Mouse (Mus musculus) erythroblast, adult 5-6 weeks (primary cell): ENCODE results near the gene Defa31. TPM values are rescaled to one million over a fixed set of nuclear protein-coding genes. Genes with fewer than 3 reads are reported as not detected.
"Not testable (repeated sequence)": the region's sequence is repeated elsewhere in the genome, so short reads cannot be mapped to it uniquely, and the experiment has no call there.

ENCODE experiments used
- ATAC-seq: replicated peaks from 2 replicates; pipeline ENCODE4 v1.8.0; 2016; ENCODE audit warnings: moderate number of reproducible peaks, mild to moderate bottlenecking, moderate TSS enrichment, inconsistent platforms; ENCODE audit not compliant: poor library complexity, low FRiP score, severe bottlenecking
- total RNA-seq, 2 experiments: library from RNA; stranded (forward) in 1 of 2; stranded (reverse) in 1 of 2; fragments of 150-400 nt in 1 of 2; fragments of 200-764, 138-1000 nt in 1 of 2; gene quantifications; 2 replicates each; pipeline versions ENCODE4 v1.2.3 to v1.2.4; 2015 to 2017; ENCODE audit warnings: low replicate concordance in 2 of 2

Gene Defa31
- total RNA-seq (2015; ENCODE audit: low replicate concordance) (not detected in 2 replicates), total RNA-seq (2017; ENCODE audit: low replicate concordance) (not detected in 2 replicates)

GRCm38 (mm10) chr8:21191314-21191713 is at the start of gene Defa31:
Defa31 (plus strand) TSS chr8:21191614.
- not testable (repeated sequence) for ATAC-seq

GRCm38 (mm10) chr8:21161977-21162376 is 29.4 kb upstream of the Defa31 start, which contains the start of gene Defa22:
Defa22 (plus strand) TSS chr8:21162277.
- ATAC-seq, result not testable (repeated sequence)

- not testable (repeated sequence) for ATAC-seq
Observed at GRCm38 (mm10) chr8:21201261-21201660, 9.8 kb downstream of the Defa31 start, which contains the start of gene Gm15293. Gm15293 (plus strand) TSS chr8:21201561.

Other genes starting within 250 kb of the Defa31 start
- gene AY761185, start 246.9 kb upstream of the Defa31 start, total RNA-seq (2015; ENCODE audit: low replicate concordance), result not detected in 2 replicates
- not detected in 2 replicates for gene AY761185, start 246.9 kb upstream of the Defa31 start, total RNA-seq (2017; ENCODE audit: low replicate concordance)
- not detected in 2 replicates for gene Defa21, start 166.1 kb upstream of the Defa31 start, total RNA-seq (2015; ENCODE audit: low replicate concordance)
- not detected in 2 replicates for gene Defa21, start 166.1 kb upstream of the Defa31 start, total RNA-seq (2017; ENCODE audit: low replicate concordance)
- not detected in 2 replicates for gene Defa23, start 136.6 kb upstream of the Defa31 start, total RNA-seq (2015; ENCODE audit: low replicate concordance)
- not detected in 2 replicates for gene Defa23, start 136.6 kb upstream of the Defa31 start, total RNA-seq (2017; ENCODE audit: low replicate concordance)
- not detected in 2 replicates for gene Defa35, start 126.6 kb upstream of the Defa31 start, total RNA-seq (2015; ENCODE audit: low replicate concordance)
- not detected in 2 replicates for gene Defa35, start 126.6 kb upstream of the Defa31 start, total RNA-seq (2017; ENCODE audit: low replicate concordance)
- gene Defa25, start 107.2 kb upstream of the Defa31 start, total RNA-seq (2015; ENCODE audit: low replicate concordance), result not detected in 2 replicates
- not detected in 2 replicates for gene Defa25, start 107.2 kb upstream of the Defa31 start, total RNA-seq (2017; ENCODE audit: low replicate concordance)
- gene Gm14851, start 95.6 kb upstream of the Defa31 start, total RNA-seq (2015; ENCODE audit: low replicate concordance), result not detected in 2 replicates
- gene Gm14851, start 95.6 kb upstream of the Defa31 start, total RNA-seq (2017; ENCODE audit: low replicate concordance), result not detected in 2 replicates
- gene Defa30, start 57.0 kb upstream of the Defa31 start, total RNA-seq (2015; ENCODE audit: low replicate concordance), result not detected in 2 replicates
- gene Defa30, start 57.0 kb upstream of the Defa31 start, total RNA-seq (2017; ENCODE audit: low replicate concordance), result not detected in 2 replicates
- not detected in 2 replicates for gene Defa22, start 29.3 kb upstream of the Defa31 start, total RNA-seq (2015; ENCODE audit: low replicate concordance)
- gene Defa22, start 29.3 kb upstream of the Defa31 start, total RNA-seq (2017; ENCODE audit: low replicate concordance), result not detected in 2 replicates
- not detected in 2 replicates for gene Gm15293, start 9.9 kb downstream of the Defa31 start, total RNA-seq (2015; ENCODE audit: low replicate concordance)
- gene Gm15293, start 9.9 kb downstream of the Defa31 start, total RNA-seq (2017; ENCODE audit: low replicate concordance), result not detected in 2 replicates
- not detected in 2 replicates for gene Gm15292, start 58.1 kb downstream of the Defa31 start, total RNA-seq (2015; ENCODE audit: low replicate concordance)
- not detected in 2 replicates for gene Gm15292, start 58.1 kb downstream of the Defa31 start, total RNA-seq (2017; ENCODE audit: low replicate concordance)
- gene Defa27, start 123.9 kb downstream of the Defa31 start, total RNA-seq (2015; ENCODE audit: low replicate concordance), result not detected in 2 replicates
- gene Defa27, start 123.9 kb downstream of the Defa31 start, total RNA-seq (2017; ENCODE audit: low replicate concordance), result not detected in 2 replicates
- gene Defa29, start 135.4 kb downstream of the Defa31 start, total RNA-seq (2015; ENCODE audit: low replicate concordance), result not detected in 2 replicates
- not detected in 2 replicates for gene Defa29, start 135.4 kb downstream of the Defa31 start, total RNA-seq (2017; ENCODE audit: low replicate concordance)
- gene Defa2, start 186.9 kb downstream of the Defa31 start, total RNA-seq (2015; ENCODE audit: low replicate concordance), result not detected in 2 replicates
- gene Defa2, start 186.9 kb downstream of the Defa31 start, total RNA-seq (2017; ENCODE audit: low replicate concordance), result not detected in 2 replicates
- gene Defa33, start 200.2 kb downstream of the Defa31 start, total RNA-seq (2015; ENCODE audit: low replicate concordance), result not detected in 2 replicates
- not detected in 2 replicates for gene Defa33, start 200.2 kb downstream of the Defa31 start, total RNA-seq (2017; ENCODE audit: low replicate concordance)
- gene Defa36, start 235.8 kb downstream of the Defa31 start, total RNA-seq (2015; ENCODE audit: low replicate concordance), result not detected in 2 replicates
- gene Defa36, start 235.8 kb downstream of the Defa31 start, total RNA-seq (2017; ENCODE audit: low replicate concordance), result not detected in 2 replicates